Mouse (Mus musculus) limb, embryonic 11.5 days (tissue): ENCODE measurements around the gene Tmem253. TPM values are rescaled to one million over a fixed set of nuclear protein-coding genes. Genes with fewer than 3 reads are reported as not detected.
A peak's percentile ranks its signal among the peaks of the same experiment; 100 is the strongest.

Source experiments
- ATAC-seq: fragments of 200-750 bp; cut with Nextera tagmentation; 2 replicates; pipeline ENCODE4 v1.8.0; 2017; ENCODE audit warnings: low read depth; ENCODE audit not compliant: insufficient number of reproducible peaks, low FRiP score, low TSS enrichment
- DNase-seq: peaks from one replicate; pipeline ENCODE4 v3.0.0-alpha.2; 2015; ENCODE audit warnings: low spot score
- H3K27ac ChIP-seq: fragments of 300-500 bp; sonication (generic); replicated peaks from 2 replicates; pipeline ENCODE4 v1.5.1; 2014; ENCODE audit warnings: low read depth, mild to moderate bottlenecking, low read length
- H3K27me3 ChIP-seq: fragments of 300-500 bp; sonication (generic); 2 replicates; pipeline ENCODE4 v1.6.1; 2014; ENCODE audit warnings: mild to moderate bottlenecking, low read length, mixed read lengths; ENCODE audit not compliant: control insufficient read depth, insufficient read depth
- H3K36me3 ChIP-seq: fragments of 300-500 bp; sonication (generic); 2 replicates; pipeline ENCODE4 v1.6.1; 2014; ENCODE audit warnings: mild to moderate bottlenecking, low read length, moderate library complexity, mixed read lengths; ENCODE audit not compliant: control insufficient read depth, insufficient read depth
- H3K4me1 ChIP-seq: fragments of 300-500 bp; sonication (generic); 2 replicates; pipeline ENCODE4 v1.6.1; 2014; ENCODE audit warnings: low read length, mixed read lengths; ENCODE audit not compliant: control insufficient read depth, insufficient read depth
- H3K4me2 ChIP-seq: fragments of 300-500 bp; sonication (generic); 2 replicates; pipeline ENCODE4 v1.6.1; 2014; ENCODE audit warnings: low read depth, mild to moderate bottlenecking, moderate library complexity; ENCODE audit not compliant: severe bottlenecking
- H3K4me3 ChIP-seq: fragments of 300-500 bp; sonication (generic); 2 replicates; pipeline ENCODE4 v1.5.1; 2014; ENCODE audit warnings: low read depth, low read length
- H3K9ac ChIP-seq: fragments of 300-500 bp; sonication (generic); 2 replicates; pipeline ENCODE4 v1.6.1; 2014; ENCODE audit warnings: mild to moderate bottlenecking, low read length
- H3K9me3 ChIP-seq: fragments of 300-500 bp; sonication (generic); 2 replicates; pipeline ENCODE4 v1.6.1; 2016; ENCODE audit warnings: low read length; ENCODE audit not compliant: control insufficient read depth
- WGBS: fragments of 180-500 bp; shearing (Covaris S2); extraction: QIAGEN DNeasy Blood & Tissue Kit; methylation state at CpG from one replicate; pipeline ENCODE4 v1.1.7; 2014; 5-methylcytosine and 5-hydroxymethylcytosine counted together
- polyA plus RNA-seq: library from polyadenylated mRNA; unstranded; fragments of >200 nt; fragmentation: Nextera tagmentation; extraction: Ambion mirVana; gene quantifications from 2 replicates; pipeline ENCODE4 v1.2.1, GENCODE M21; 2014

Gene Tmem253
- polyA plus RNA-seq, 1 experiment from 2014 or later: 1.3 TPM

DNA sequence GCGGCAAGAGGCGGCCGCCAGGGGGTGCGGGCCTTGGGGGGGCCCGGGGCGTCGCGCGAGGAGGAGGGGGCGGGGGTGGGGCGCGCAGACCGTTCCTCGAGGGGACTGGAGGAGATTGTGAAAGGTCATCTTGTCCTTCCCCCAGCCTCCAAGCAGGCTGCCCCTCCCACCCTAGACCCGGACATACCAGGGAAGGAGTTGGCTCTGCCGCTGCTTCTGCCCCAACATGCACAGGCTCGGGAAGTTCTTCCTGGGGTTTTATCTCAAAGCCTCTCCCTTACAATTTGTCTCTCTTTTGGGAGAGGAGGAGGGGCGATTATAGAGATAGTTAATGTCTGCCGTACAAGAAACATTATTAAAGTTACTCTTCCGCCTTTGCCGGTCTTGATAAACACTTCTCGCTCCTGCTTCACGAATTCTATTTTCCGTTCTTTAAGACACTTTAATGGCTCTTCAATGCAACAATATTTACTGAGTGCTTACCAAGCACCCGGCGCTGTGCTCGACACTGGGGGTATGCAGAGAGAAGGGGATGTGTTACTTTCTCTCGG lies 622 bp upstream of the Tmem253 start:
- H3K27ac ChIP-seq: peak overlapping the region; percentile 96
- H3K4me3 ChIP-seq: peak overlapping the region; percentile 70
- no peaks in the 10 kb centered on the region for H3K36me3 ChIP-seq
- H3K9me3 ChIP-seq: no peaks in the 10 kb centered on the region
- peak overlapping the region; percentile 92 for H3K9ac ChIP-seq
- H3K4me2 ChIP-seq: peak overlapping the region; percentile 58
- 0 out of 2 replicates have a peak, but pooled peaks have one; percentile 19 for ATAC-seq
- H3K4me1 ChIP-seq: peaks cover 32% of the 10 kb centered on the region
- DNase-seq: peak; percentile 78
- WGBS: 1% methylated on average over 19 of the region's 28 CpGs
- no peaks in the 10 kb centered on the region for H3K27me3 ChIP-seq

DNA sequence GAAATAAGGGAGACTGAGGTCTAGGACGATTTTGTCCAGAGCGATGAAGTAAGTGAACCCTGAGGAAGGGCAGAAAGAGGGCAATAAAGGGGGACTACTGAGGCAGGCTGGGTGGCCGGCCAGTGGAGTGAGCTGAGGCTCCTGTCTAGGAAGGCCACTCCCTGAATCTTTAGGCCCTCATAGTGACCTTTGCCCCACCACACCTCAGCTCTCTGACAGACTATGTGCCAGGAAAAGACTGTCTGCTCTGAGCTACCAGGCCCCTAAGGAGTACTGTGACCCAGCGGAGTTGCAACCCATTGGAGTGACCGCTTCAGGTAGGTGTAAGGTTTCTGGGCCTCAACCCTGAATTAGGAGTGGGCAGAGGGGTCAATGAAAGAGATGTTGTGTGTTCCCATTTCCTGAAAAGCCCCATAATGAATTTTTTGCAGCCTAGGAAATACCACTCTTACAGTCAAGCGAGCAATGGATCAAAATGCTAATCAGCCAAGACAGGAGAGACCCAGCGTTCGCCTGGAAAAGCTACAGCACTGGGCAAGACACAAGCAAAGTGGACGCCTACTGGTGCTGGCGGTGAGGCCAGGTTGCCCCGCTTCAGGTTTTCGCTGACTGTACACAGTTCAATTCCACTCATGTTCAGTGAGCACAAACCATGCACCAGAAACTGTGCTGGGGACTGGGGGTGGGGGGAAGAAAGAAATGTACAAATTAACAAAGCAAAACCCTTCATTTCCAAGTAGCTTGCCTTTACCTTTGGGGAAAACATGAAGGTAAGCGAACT lies 1.4 kb downstream of the Tmem253 start:
- Histone ChIP-seq H3K4me3 (no peak overlapping the region), H3K4me1 (peaks cover 19% of the 10 kb centered on the region), H3K27me3 (no peaks in the 10 kb centered on the region), H3K36me3 (no peaks in the 10 kb centered on the region), H3K9ac (no peak overlapping the region), H3K9me3 (no peaks in the 10 kb centered on the region), H3K27ac (no peak overlapping the region), H3K4me2 (no peak overlapping the region)
- WGBS: 84% methylated on average over 13 of the region's 13 CpGs
- DNase-seq (no peak), ATAC-seq (no peak)

GRCm38 (mm10) chr14:52017662-52018061 lies 2.2 kb downstream of the Tmem253 start:
- H3K27ac ChIP-seq: no peak overlapping the region
- no peak for DNase-seq
- no peak overlapping the region for H3K4me2 ChIP-seq
- H3K9ac ChIP-seq: no peak overlapping the region
- H3K9me3 ChIP-seq: no peaks in the 10 kb centered on the region
- no peak for ATAC-seq
- peaks cover 16% of the 10 kb centered on the region for H3K4me1 ChIP-seq
- H3K4me3 ChIP-seq: no peak overlapping the region
- no peaks in the 10 kb centered on the region for H3K27me3 ChIP-seq
- 84% methylated on average over 4 of the region's 4 CpGs for WGBS
- no peaks in the 10 kb centered on the region for H3K36me3 ChIP-seq

- no peaks in the 10 kb centered on the region for H3K9me3 ChIP-seq
- H3K36me3 ChIP-seq: no peaks in the 10 kb centered on the region
- peak overlapping the region; percentile 65 for H3K4me2 ChIP-seq
- ATAC-seq (no peak), DNase-seq (no peak)
- no peak overlapping the region for H3K9ac ChIP-seq
- no peak overlapping the region for H3K27ac ChIP-seq
- H3K4me3 ChIP-seq: peak overlapping the region; percentile 0; the same call in 1 of the 2 replicates
- no peaks in the 10 kb centered on the region for H3K27me3 ChIP-seq
- peaks cover 11% of the 10 kb centered on the region for H3K4me1 ChIP-seq
- 92% methylated on average over 15 of the region's 15 CpGs for WGBS
Measured at GRCm38 (mm10) chr14:52018248-52019050, 3.0 kb downstream of the Tmem253 start.

GRCm38 (mm10) chr14:52019051-52019589 lies 3.7 kb downstream of the Tmem253 start:
- Histone ChIP-seq H3K9me3 (no peaks in the 10 kb centered on the region), H3K4me3 (peak overlapping the region; percentile 62), H3K27ac (peak overlapping the region; percentile 97), H3K4me2 (peak overlapping the region; percentile 65), H3K36me3 (no peaks in the 10 kb centered on the region), H3K4me1 (peaks cover 8% of the 10 kb centered on the region), H3K9ac (peak overlapping the region; percentile 95), H3K27me3 (no peaks in the 10 kb centered on the region)
- DNase-seq: no peak
- ATAC-seq: 0 out of 2 replicates have a peak, but pooled peaks have one; percentile 3
- WGBS: 43% methylated on average over 12 of the region's 12 CpGs

DNA sequence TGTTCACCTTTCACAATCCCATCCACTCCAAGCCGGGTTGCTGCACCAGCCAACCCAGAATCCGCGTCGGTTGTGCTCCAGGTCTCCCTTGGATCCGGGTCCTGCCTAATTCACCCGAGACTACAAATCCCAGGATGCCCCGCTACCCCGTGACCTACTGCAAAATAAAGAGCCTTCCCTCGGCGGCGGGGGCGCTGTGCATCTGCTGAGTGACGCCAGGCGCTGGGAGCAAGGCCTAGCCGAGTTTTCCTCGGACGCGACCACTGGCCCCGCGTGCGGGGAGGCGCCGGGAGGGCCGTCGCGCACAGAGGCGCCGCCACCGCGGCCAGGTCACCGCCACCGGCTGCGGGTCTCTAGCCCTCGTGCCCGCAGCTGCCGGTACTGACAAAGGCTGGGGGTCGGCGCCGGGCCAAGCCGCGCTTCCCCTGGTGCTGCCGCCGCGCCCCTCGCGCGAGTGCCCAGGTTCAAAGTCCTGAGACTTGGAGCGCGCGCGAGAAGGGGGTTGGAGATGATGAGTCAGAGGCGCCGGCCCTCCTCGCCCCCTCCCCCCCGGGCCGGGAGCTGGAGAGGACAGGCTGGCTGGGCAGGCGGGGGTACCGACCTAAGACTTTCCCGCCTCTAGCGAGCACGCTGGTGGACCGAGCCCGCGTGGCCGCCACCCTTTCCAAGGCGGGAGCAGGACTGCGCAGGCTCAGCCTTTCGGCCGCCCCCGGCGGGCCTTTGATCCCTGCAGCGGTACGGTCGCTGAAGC lies 4.3 kb downstream of the Tmem253 start:
- Histone ChIP-seq H3K36me3 (no peaks in the 10 kb centered on the region), H3K27ac (peak overlapping the region; percentile 97), H3K4me1 (peaks cover 8% of the 10 kb centered on the region), H3K9me3 (no peaks in the 10 kb centered on the region), H3K4me3 (peak overlapping the region; percentile 62), H3K9ac (peak overlapping the region; percentile 95), H3K27me3 (no peaks in the 10 kb centered on the region), H3K4me2 (peak overlapping the region; percentile 65)
- ATAC-seq: peak; percentile 87
- WGBS: under 1% methylated on average over 74 of the region's 74 CpGs
- DNase-seq: peak; percentile 99

DNA sequence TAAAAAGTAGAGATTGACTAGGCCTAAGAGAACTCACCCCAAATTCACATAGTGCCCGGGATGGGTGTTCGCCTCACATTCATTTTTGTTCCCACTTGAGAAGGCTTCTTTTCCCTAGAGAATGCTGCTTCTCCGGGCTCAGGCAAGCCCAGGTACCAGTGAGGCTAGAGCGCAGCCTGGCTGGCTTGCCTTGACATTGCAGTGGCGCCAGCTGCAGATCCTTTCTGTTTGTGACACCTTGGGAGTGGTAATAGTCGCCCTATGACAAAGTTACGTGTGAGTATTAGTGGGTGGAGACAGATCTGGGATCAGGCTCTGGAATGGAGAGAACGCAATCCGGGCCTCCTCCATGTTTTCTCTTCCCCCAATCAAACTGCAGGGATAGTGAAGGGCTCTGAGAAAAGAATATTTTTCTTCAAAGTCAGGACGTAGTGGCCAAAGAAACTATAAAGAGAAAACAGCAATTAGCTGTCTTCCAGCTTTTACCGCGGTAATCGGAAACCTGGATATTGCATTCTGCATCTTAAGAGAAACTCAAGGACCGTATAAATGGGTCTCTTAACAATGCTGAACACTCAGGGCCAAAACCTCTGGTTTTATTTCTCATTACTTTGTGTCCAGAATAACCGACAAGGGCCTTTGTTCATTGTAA lies 5.2 kb downstream of the Tmem253 start, which contains the start of gene Zfp219:
TSS of gene Zfp219 (minus strand) at position 248 of the 652 bp plus-strand sequence.
- Histone ChIP-seq H3K27ac (peak within 1 kb of the TSS; percentile 97), H3K36me3 (no peaks in the 10 kb centered on the region), H3K4me3 (peak within 1 kb of the TSS; percentile 62), H3K27me3 (no peaks in the 10 kb centered on the region), H3K9me3 (no peaks in the 10 kb centered on the region), H3K4me2 (peak within 1 kb of the TSS; percentile 65), H3K9ac (peak within 1 kb of the TSS; percentile 95), H3K4me1 (peaks cover 5% of the 10 kb centered on the region)
- ATAC-seq: peak; percentile 45
- peak; percentile 82 for DNase-seq
- WGBS: 7% methylated on average over 15 of the region's 15 CpGs
